Comparison of ENCODE assay signal across 13 mouse cellular contexts in genomic region chr9:32721081-32721480, GRCm38 (mm10).
DNase-seq lines count a peak whose midpoint lies in the region; ATAC-seq and TF ChIP-seq lines count a peak whose summit lies in the region.
"Had no signal": no experiment of that assay in that cellular context is flagged by ENCODE, and none has a peak within 500 bp of the region (broad histone marks: within the 10 kb centered on the region; RNA-seq: fewer than 3 reads in every experiment).

No protein-coding gene starts in this region.

- no peak for DNase-seq in forebrain, postnatal 0 days
- DNase-seq in forebrain, embryonic 14.5 days (ENCODE audit: low spot score) = no peak
- no peak for DNase-seq in kidney, adult 8-10 months
- DNase-seq in Patski (ENCODE audit: low read depth, low spot score) = no peak
- DNase-seq in heart, postnatal 0 days (ENCODE audit: low spot score) = no peak
- DNase-seq in adrenal gland, postnatal 4 days (ENCODE audit: low spot score in 2 of 2) = no peak
- DNase-seq in left cerebral cortex, adult 9 months (ENCODE audit: low spot score in 2 of 2) = no peak
- DNase-seq: gastrocnemius, postnatal 14 days; kidney, postnatal 25 days; thymus, postnatal 14 days had no signal

- 0 out of 2 replicates have a peak, but pooled peaks cover 6% of the 10 kb centered on the region for H3K4me1 ChIP-seq in forebrain, postnatal 0 days (ENCODE audit: insufficient read depth)
- H3K4me1 ChIP-seq in forebrain, embryonic 14.5 days (ENCODE audit: control insufficient read depth, insufficient read depth, low read length) = peaks cover 4% of the 10 kb centered on the region; the same call in 1 of the 2 replicates
- H3K4me1 ChIP-seq in kidney, embryonic 14.5 days (ENCODE audit: control insufficient read depth, insufficient read depth, low read length) = peaks cover 56% of the 10 kb centered on the region
- H3K4me1 ChIP-seq in heart, postnatal 0 days (ENCODE audit: control insufficient read depth, insufficient read depth) = peaks cover 36% of the 10 kb centered on the region

- WGBS in forebrain, postnatal 0 days = 37% methylated on average over 2 of the region's 2 CpGs
- WGBS in forebrain, embryonic 14.5 days = 41% methylated on average over 2 of the region's 2 CpGs
- WGBS in kidney, embryonic 14.5 days = 25% methylated on average over 2 of the region's 2 CpGs
- WGBS in heart, postnatal 0 days = 48% methylated on average over 2 of the region's 2 CpGs

- no peak overlapping the region for H3K27ac ChIP-seq in forebrain, postnatal 0 days (ENCODE audit: low read depth, low read length)
- no peak overlapping the region for H3K27ac ChIP-seq in forebrain, embryonic 14.5 days (ENCODE audit: low read depth, low read length)
- H3K27ac ChIP-seq in kidney, embryonic 14.5 days (ENCODE audit: low read depth, low read length) = peak overlapping the region; percentile 33; the same call in 1 of the 2 replicates
- peak overlapping the region; percentile 26; the same call in 1 of the 2 replicates for H3K27ac ChIP-seq in heart, postnatal 0 days (ENCODE audit: low read depth)
- H3K27ac ChIP-seq: macrophage had no signal

- H3K27me3 ChIP-seq in forebrain, postnatal 0 days (ENCODE audit: insufficient read depth, low read length) = no peaks in the 10 kb centered on the region
- no peaks in the 10 kb centered on the region for H3K27me3 ChIP-seq in forebrain, embryonic 14.5 days (replicated peaks; ENCODE audit: control insufficient read depth, insufficient read depth, low read length)
- no peaks in the 10 kb centered on the region for H3K27me3 ChIP-seq in kidney, embryonic 14.5 days (ENCODE audit: control insufficient read depth, insufficient read depth, low read length)
- H3K27me3 ChIP-seq in Patski = no peaks in the 10 kb centered on the region
- H3K27me3 ChIP-seq in heart, postnatal 0 days (ENCODE audit: control insufficient read depth, insufficient read depth, low read length) = no peaks in the 10 kb centered on the region

- H3K36me3 ChIP-seq in forebrain, postnatal 0 days (ENCODE audit: insufficient read depth) = no peaks in the 10 kb centered on the region
- no peaks in the 10 kb centered on the region for H3K36me3 ChIP-seq in forebrain, embryonic 14.5 days (ENCODE audit: control insufficient read depth, insufficient read depth, low read length)
- no peaks in the 10 kb centered on the region for H3K36me3 ChIP-seq in kidney, embryonic 14.5 days (ENCODE audit: control insufficient read depth, insufficient read depth, low read length)
- peaks cover 3% of the 10 kb centered on the region; the same call in 1 of the 2 replicates for H3K36me3 ChIP-seq in heart, postnatal 0 days (replicated peaks; ENCODE audit: control insufficient read depth, insufficient read depth, low read length)
- H3K36me3 ChIP-seq: G1E had no signal

- no peak overlapping the region for H3K4me3 ChIP-seq in forebrain, postnatal 0 days (ENCODE audit: low read depth, low read length)
- no peak overlapping the region for H3K4me3 ChIP-seq in forebrain, embryonic 14.5 days (ENCODE audit: low read depth, low read length)
- no peak overlapping the region for H3K4me3 ChIP-seq in kidney, embryonic 14.5 days (ENCODE audit: low read length)
- no peak overlapping the region for H3K4me3 ChIP-seq in heart, postnatal 0 days (ENCODE audit: low read depth, low read length)

- H3K4me2 ChIP-seq in forebrain, postnatal 0 days (ENCODE audit: low read depth) = no peak overlapping the region
- H3K4me2 ChIP-seq in forebrain, embryonic 14.5 days (ENCODE audit: low read length) = no peak overlapping the region
- no peak overlapping the region for H3K4me2 ChIP-seq in kidney, embryonic 14.5 days (replicated peaks; ENCODE audit: low read depth, low read length)
- no peak overlapping the region for H3K4me2 ChIP-seq in heart, postnatal 0 days (ENCODE audit: low read depth, low read length)

- POLR2A ChIA-PET in Patski (lab: Charles Lee) = interaction anchor here (1.1 to 1.7 kb wide), 2 partner anchors 10 to 13 kb away, joined by 3 to 4 read pairs; no protein-coding TSS in a partner anchor

- no peak for TF ChIP-seq EP300 in heart, postnatal 0 days (IDR thresholded peaks at IDR 0.05; ENCODE audit: low read depth)

- no peak overlapping the region for H3K9ac ChIP-seq in forebrain, postnatal 0 days
- no peak overlapping the region for H3K9ac ChIP-seq in forebrain, embryonic 14.5 days (ENCODE audit: low read length)
- no peak overlapping the region for H3K9ac ChIP-seq in kidney, embryonic 14.5 days (ENCODE audit: low read depth, low read length)
- no peak overlapping the region for H3K9ac ChIP-seq in heart, postnatal 0 days (replicated peaks; ENCODE audit: low read depth, low read length)

- no peak for TF ChIP-seq CTCF in forebrain, postnatal 0 days (IDR thresholded peaks at IDR 0.05; ENCODE audit: low read depth)
- TF ChIP-seq CTCF in Patski (IDR thresholded peaks at IDR 0.05) = no peak
- TF ChIP-seq CTCF in heart, postnatal 0 days (IDR thresholded peaks at IDR 0.05; ENCODE audit: low read depth) = peak; percentile 9; the same call in 1 of the 2 replicates

- CTCF ChIA-PET in Patski (lab: Charles Lee) = interaction anchor here (0.8 to 1.8 kb wide), 3 partner anchors 22 to 131 kb away, joined by 3 to 4 read pairs (median 3); no protein-coding TSS in a partner anchor

- no peaks in the 10 kb centered on the region for H3K9me3 ChIP-seq in forebrain, postnatal 0 days (ENCODE audit: low read length)
- H3K9me3 ChIP-seq in forebrain, embryonic 14.5 days (replicated peaks; ENCODE audit: control insufficient read depth, low read length) = no peaks in the 10 kb centered on the region
- no peaks in the 10 kb centered on the region for H3K9me3 ChIP-seq in kidney, embryonic 14.5 days (ENCODE audit: control insufficient read depth, low read length)
- no peaks in the 10 kb centered on the region for H3K9me3 ChIP-seq in heart, postnatal 0 days (replicated peaks; ENCODE audit: control insufficient read depth, low read length)

- in situ Hi-C loops in Patski (cut with MboI; ENCODE audit: low pct_unique_long_range_greater_than_20kb) = loop anchor here (25.0 kb wide), 1 partner anchor 516 kb away; no protein-coding TSS in a partner anchor

- ATAC-seq in forebrain, postnatal 0 days = peak; percentile 23; the same call in 1 of the 2 replicates
- ATAC-seq in forebrain, embryonic 14.5 days = no peak
- ATAC-seq in kidney, embryonic 14.5 days (ENCODE audit: low FRiP score, low TSS enrichment) = peak; percentile 62
- peak; percentile 65 for ATAC-seq in Patski
- ATAC-seq in heart, postnatal 0 days (ENCODE audit: insufficient read depth, low read depth) = no peak

Comparison
In these comparisons a context has a peak if more than half of its experiments do, and no peak if none do; other contexts are left out.
1. ATAC-seq: peak in forebrain, postnatal 0 days (single experiment), kidney, embryonic 14.5 days (single experiment) and Patski (single experiment); none in forebrain, embryonic 14.5 days (single experiment) and heart, postnatal 0 days (single experiment).
2. H3K27ac ChIP-seq: peak in kidney, embryonic 14.5 days (single experiment) and heart, postnatal 0 days (single experiment); none in forebrain, postnatal 0 days (single experiment) and forebrain, embryonic 14.5 days (single experiment).